Mouse (Mus musculus) kidney, adult 2 months (tissue): ENCODE results near the gene Iqcn. TPM values are rescaled to one million over a fixed set of nuclear protein-coding genes. Genes with fewer than 3 reads are reported as not detected.

Source experiments
- DNase-seq: peaks from one replicate; pipeline ENCODE4 v3.0.0; 2021
- H3K27ac ChIP-seq: fragments of 200-500 bp; 2 replicates; pipeline ENCODE4 v1.5.1; 2012; ENCODE audit warnings: low read depth, low read length, control low read depth, inconsistent platforms; ENCODE audit not compliant: insufficient read depth
- H3K27me3 ChIP-seq: fragments of 200-500 bp; replicated peaks from 2 replicates; pipeline ENCODE4 v1.6.1; 2012; ENCODE audit warnings: mild to moderate bottlenecking, moderate library complexity, low read length, inconsistent platforms; ENCODE audit not compliant: control insufficient read depth, insufficient read depth
- H3K36me3 ChIP-seq: fragments of 200-500 bp; 2 replicates; pipeline ENCODE4 v1.6.1; 2012; ENCODE audit warnings: mild to moderate bottlenecking, moderate library complexity, low read length, inconsistent platforms; ENCODE audit not compliant: control insufficient read depth, insufficient read depth
- H3K4me1 ChIP-seq: fragments of 200-500 bp; 2 replicates; pipeline ENCODE4 v1.6.1; 2011; ENCODE audit warnings: low read length; ENCODE audit not compliant: control insufficient read depth, insufficient read depth
- H3K4me3 ChIP-seq: fragments of 200-500 bp; 2 replicates; pipeline ENCODE4 v1.5.1; 2011; ENCODE audit warnings: mild to moderate bottlenecking, low read depth, low read length, control low read depth; ENCODE audit not compliant: insufficient read depth
- CTCF ChIP-seq: fragments of 200-500 bp; conservative IDR thresholded peaks from 2 replicates; pipeline ENCODE4 v1.5.1; 2011; ENCODE audit warnings: low read depth, mild to moderate bottlenecking, control low read depth, low read length, moderate library complexity, mixed read lengths; ENCODE audit not compliant: insufficient read depth, insufficient read length
- POLR2A ChIP-seq: fragments of 200-500 bp; IDR thresholded peaks from one replicate; pipeline ENCODE4 v1.6.1; 2011; ENCODE audit warnings: low read depth, low read length, control low read depth
- WGBS: fragments of 180-500 bp; shearing (Covaris S2); methylation state at CpG from one replicate; pipeline ENCODE4 v1.1.7; 2018; 5-methylcytosine and 5-hydroxymethylcytosine counted together
- polyA plus RNA-seq: library from polyadenylated mRNA; depleted of rRNA; stranded (reverse); fragments of >200 nt; gene quantifications from 2 replicates; pipeline ENCODE4 v1.2.3, GENCODE M21; 2012

Iqcn gene
- polyA plus RNA-seq, 1 experiment = 0.03 TPM

- no peaks in the 10 kb centered on the region for H3K36me3 ChIP-seq
- 0 out of 2 replicates have a peak, but pooled peaks cover 4% of the 10 kb centered on the region for H3K4me1 ChIP-seq
- no peak overlapping the region for H3K4me3 ChIP-seq
- no peaks in the 10 kb centered on the region for H3K27me3 ChIP-seq
- TF ChIP-seq CTCF (no peak), POLR2A (no peak)
- no peak overlapping the region for H3K27ac ChIP-seq
- 75% methylated on average over 7 of the region's 7 CpGs for WGBS
- no peak for DNase-seq
Observed at GRCm38 (mm10) chr8:70713991-70714390, 10.7 kb downstream of the Iqcn start.

- WGBS = 77% methylated on average over 2 of the region's 2 CpGs
Observed at GRCm38 (mm10) chr8:70715086-70715485, 11.8 kb downstream of the Iqcn start.

GRCm38 (mm10) chr8:70716521-70717400 is 13.5 kb downstream of the Iqcn start:
- H3K4me3 ChIP-seq = no peak overlapping the region
- no peak overlapping the region for H3K27ac ChIP-seq
- H3K36me3 ChIP-seq = no peaks in the 10 kb centered on the region
- 85% methylated on average over 40 of the region's 40 CpGs for WGBS
- TF ChIP-seq POLR2A (peak; percentile 36), CTCF (no peak)
- no peak for DNase-seq
- H3K27me3 ChIP-seq = no peaks in the 10 kb centered on the region
- peaks cover 3% of the 10 kb centered on the region; the same call in 1 of the 2 replicates for H3K4me1 ChIP-seq

More at GRCm38 (mm10) chr8:70715086-70715485, 11.8 kb downstream of the Iqcn start:
- Histone ChIP-seq H3K4me1 (0 out of 2 replicates have a peak, but pooled peaks cover 2% of the 10 kb centered on the region), H3K4me3 (no peak overlapping the region), H3K27ac (no peak overlapping the region), H3K27me3 (no peaks in the 10 kb centered on the region), H3K36me3 (no peaks in the 10 kb centered on the region)
- TF ChIP-seq CTCF (no peak), POLR2A (no peak)
- no peak for DNase-seq

GRCm38 (mm10) chr8:70718297-70718696 is 15.0 kb downstream of the Iqcn start, which contains the start of gene Gm3336:
Gene Gm3336, plus strand, starts transcription at chr8:70718543.
- H3K4me3 ChIP-seq = no peak within 1 kb of the TSS
- peak; percentile 76 for DNase-seq
- H3K4me1 ChIP-seq = peaks cover 7% of the 10 kb centered on the region; the same call in 1 of the 2 replicates
- TF ChIP-seq CTCF (peak; percentile 84), POLR2A (no peak)
- no peaks in the 10 kb centered on the region for H3K27me3 ChIP-seq
- H3K27ac ChIP-seq = no peak within 1 kb of the TSS
- WGBS = 6% methylated on average over 19 of the region's 19 CpGs
- no peaks in the 10 kb centered on the region for H3K36me3 ChIP-seq

- H3K36me3 ChIP-seq = no peaks in the 10 kb centered on the region
- no peak overlapping the region for H3K27ac ChIP-seq
- peak; percentile 70 for DNase-seq
- WGBS = 32% methylated on average over 9 of the region's 9 CpGs
- H3K4me3 ChIP-seq = no peak overlapping the region
- TF ChIP-seq CTCF (no peak), POLR2A (no peak)
- no peaks in the 10 kb centered on the region for H3K27me3 ChIP-seq
- peaks cover 7% of the 10 kb centered on the region; the same call in 1 of the 2 replicates for H3K4me1 ChIP-seq
Observed at GRCm38 (mm10) chr8:70719796-70720270, 16.6 kb downstream of the Iqcn start.

GRCm38 (mm10) chr8:70720739-70721138 is 17.5 kb downstream of the Iqcn start:
- H3K4me1 ChIP-seq = peaks cover 7% of the 10 kb centered on the region; the same call in 1 of the 2 replicates
- no peaks in the 10 kb centered on the region for H3K27me3 ChIP-seq
- TF ChIP-seq CTCF = peak; percentile 96
- TF ChIP-seq POLR2A = no peak
- H3K4me3 ChIP-seq = no peak overlapping the region
- no peak overlapping the region for H3K27ac ChIP-seq
- DNase-seq = peak; percentile 89
- 4% methylated on average over 3 of the region's 3 CpGs for WGBS
- no peaks in the 10 kb centered on the region for H3K36me3 ChIP-seq

- TF ChIP-seq POLR2A (no peak), CTCF (no peak)
- Histone ChIP-seq H3K27ac (peak overlapping the region; percentile 100), H3K27me3 (no peaks in the 10 kb centered on the region), H3K4me1 (peaks cover 7% of the 10 kb centered on the region; the same call in 1 of the 2 replicates), H3K36me3 (no peaks in the 10 kb centered on the region; the same call in 1 of the 2 replicates), H3K4me3 (peak overlapping the region; percentile 46; the same call in 1 of the 2 replicates)
- no peak for DNase-seq
- WGBS = 77% methylated on average over 8 of the region's 8 CpGs
Observed at GRCm38 (mm10) chr8:70721601-70722000, 18.3 kb downstream of the Iqcn start.
